Mouse (Mus musculus) heart, adult 2 months (tissue): ENCODE measurements around the gene Abhd17a.

Experiments used
- CTCF ChIP-seq: fragments of 200-600 bp; IDR thresholded peaks from 2 replicates; pipeline ENCODE4 v1.8.1; 2022; ENCODE audit warnings: antibody characterized with exemption, mild to moderate bottlenecking, moderate library complexity
- EP300 ChIP-seq: fragments of 200-500 bp; IDR thresholded peaks from 2 replicates; pipeline ENCODE4 v1.6.1; 2011; ENCODE audit warnings: low read depth, low read length, control low read depth; ENCODE audit not compliant: insufficient read depth
- POLR2A ChIP-seq: fragments of 200-500 bp; IDR thresholded peaks from 2 replicates; pipeline ENCODE4 v1.6.1; 2011; ENCODE audit warnings: mild to moderate bottlenecking, low read depth, low read length, control low read depth; ENCODE audit not compliant: insufficient read depth

- TF ChIP-seq CTCF = no peak
- no peak for TF ChIP-seq POLR2A
- no peak for TF ChIP-seq EP300
These were observed 36.1 kb downstream of the Abhd17a start for GRCm38 (mm10) chr10:80553997-80554396.
